Mouse (Mus musculus) CH12.LX (cell line): Measurements from ENCODE around the gene Rin3. TPM values are rescaled to one million over a fixed set of nuclear protein-coding genes. Genes with fewer than 3 reads are reported as not detected.

Experiments
- DNase-seq: peaks from one replicate; pipeline ENCODE4 v3.0.0-alpha.2; 2013; ENCODE audit errors: extremely low read depth
- H3K27ac ChIP-seq: 2 replicates; pipeline ENCODE4 v1.5.1; 2012; ENCODE audit warnings: low read depth, mild to moderate bottlenecking, control low read depth, moderate library complexity; ENCODE audit not compliant: insufficient read depth
- H3K27me3 ChIP-seq: replicated peaks from 2 replicates; pipeline ENCODE3; 2012; ENCODE audit warnings: inconsistent platforms
- H3K36me3 ChIP-seq, 2 experiments: replicated peaks in 1 of 2; 2 replicates each; pipeline versions ENCODE3 to v1.6.1; 2012; ENCODE audit warnings: inconsistent platforms in 1 of 2, low read length in 1 of 2, mild to moderate bottlenecking in 1 of 2, mixed read lengths in 1 of 2, moderate library complexity in 1 of 2; ENCODE audit not compliant: control insufficient read depth in 1 of 2, insufficient read depth in 1 of 2
- H3K4me1 ChIP-seq, 2 experiments: 2 replicates each; pipeline ENCODE4 v1.6.1; 2012; ENCODE audit warnings: inconsistent platforms in 1 of 2, moderate library complexity in 1 of 2; ENCODE audit not compliant: insufficient read depth in 2 of 2, control insufficient read depth in 1 of 2
- H3K4me2 ChIP-seq: 2 replicates; pipeline ENCODE4 v1.6.1; 2012; ENCODE audit warnings: low read depth, mild to moderate bottlenecking, control low read depth; ENCODE audit not compliant: poor library complexity, insufficient read depth, severe bottlenecking
- H3K4me3 ChIP-seq, 3 experiments: fragments of 150-350 bp in 1 of 3; sonication (generic) in 1 of 3; replicated peaks in 1 of 3; 2 replicates each; pipeline versions ENCODE3 to v1.5.1; 2011 to 2012; ENCODE audit warnings: low read depth in 2 of 3, low read length in 2 of 3, mild to moderate bottlenecking in 2 of 3, moderate library complexity in 2 of 3, control low read depth in 1 of 3, improper control_type of control experiment in 1 of 3, inconsistent platforms in 1 of 3, mixed read lengths in 1 of 3; ENCODE audit not compliant: poor library complexity in 1 of 3
- H3K79me2 ChIP-seq: replicated peaks from 2 replicates; pipeline ENCODE4 v1.6.1; 2012; ENCODE audit warnings: mild to moderate bottlenecking, moderate library complexity; ENCODE audit not compliant: control insufficient read depth, poor library complexity, insufficient read depth, severe bottlenecking; ENCODE audit errors: extremely low read depth
- H3K9ac ChIP-seq: 2 replicates; pipeline ENCODE4 v1.6.1; 2012; ENCODE audit warnings: low read depth, mild to moderate bottlenecking, control low read depth, moderate library complexity; ENCODE audit not compliant: insufficient read depth
- H3K9me3 ChIP-seq: replicated peaks from 2 replicates; pipeline ENCODE3; 2012; ENCODE audit warnings: low read length, inconsistent platforms, mixed read lengths
- CHD2 ChIP-seq: IDR thresholded peaks from 2 replicates; pipeline ENCODE4 v1.6.1; 2011; ENCODE audit warnings: low read length, improper control_type of control experiment
- ETS1 ChIP-seq: conservative IDR thresholded peaks from 2 replicates; pipeline ENCODE4 v1.6.1; 2012; ENCODE audit warnings: low read depth, mild to moderate bottlenecking, inconsistent platforms, low read length, improper control_type of control experiment, moderate library complexity
- HCFC1 ChIP-seq: IDR thresholded peaks from 2 replicates; pipeline ENCODE4 v1.6.1; 2012; ENCODE audit warnings: low read depth, mild to moderate bottlenecking, inconsistent platforms, low read length, improper control_type of control experiment
- IRF4 ChIP-seq: IDR thresholded peaks from 2 replicates; pipeline ENCODE4 v1.6.1; 2014; ENCODE audit warnings: low read depth, mild to moderate bottlenecking, inconsistent platforms, low read length, improper control_type of control experiment
- JUN ChIP-seq: IDR thresholded peaks from 2 replicates; pipeline ENCODE4 v1.6.1; 2011; ENCODE audit warnings: low read depth, mild to moderate bottlenecking, low read length, improper control_type of control experiment, moderate library complexity; ENCODE audit not compliant: insufficient read depth
- MAFK ChIP-seq: IDR thresholded peaks from 2 replicates; pipeline ENCODE4 v1.6.1; 2011; ENCODE audit warnings: low read length, improper control_type of control experiment; ENCODE audit not compliant: insufficient replicate concordance
- MAZ ChIP-seq: IDR thresholded peaks from 2 replicates; pipeline ENCODE4 v1.6.1; 2012; ENCODE audit warnings: low read depth, mild to moderate bottlenecking, inconsistent platforms, low read length, improper control_type of control experiment, moderate library complexity
- MYC ChIP-seq: IDR thresholded peaks from 2 replicates; pipeline ENCODE4 v1.6.1; 2011; ENCODE audit warnings: low read depth, mild to moderate bottlenecking, improper control_type of control experiment, low read length
- NELFE ChIP-seq: IDR thresholded peaks from 2 replicates; pipeline ENCODE4 v1.6.1; 2011; ENCODE audit warnings: low read depth, low read length, improper control_type of control experiment
- NRF1 ChIP-seq: IDR thresholded peaks from 2 replicates; pipeline ENCODE4 v1.6.1; 2014; ENCODE audit warnings: low read depth, mild to moderate bottlenecking, inconsistent platforms, low read length, improper control_type of control experiment, moderate library complexity
- PAX5 ChIP-seq: IDR thresholded peaks from 2 replicates; pipeline ENCODE4 v1.6.1; 2012; ENCODE audit warnings: low read length, inconsistent platforms, mixed read lengths
- RAD21 ChIP-seq: IDR thresholded peaks from 2 replicates; pipeline ENCODE4 v1.6.1; 2011; ENCODE audit warnings: low read depth, mild to moderate bottlenecking, low read length, improper control_type of control experiment, moderate library complexity
- RCOR1 ChIP-seq: conservative IDR thresholded peaks from 2 replicates; pipeline ENCODE4 v1.6.1; 2012; ENCODE audit warnings: low read depth, mild to moderate bottlenecking, inconsistent platforms, low read length, improper control_type of control experiment
- UBTF ChIP-seq: IDR thresholded peaks from 2 replicates; pipeline ENCODE4 v1.6.1; 2012; ENCODE audit warnings: low read depth, mild to moderate bottlenecking, inconsistent platforms, low read length, improper control_type of control experiment, moderate library complexity
- USF2 ChIP-seq: conservative IDR thresholded peaks from 2 replicates; pipeline ENCODE4 v1.6.1; 2011; ENCODE audit warnings: low read depth, low read length, improper control_type of control experiment
- ZMIZ1 ChIP-seq: IDR thresholded peaks from 2 replicates; pipeline ENCODE4 v1.6.1; 2012; ENCODE audit warnings: low read depth, mild to moderate bottlenecking, inconsistent platforms, low read length, improper control_type of control experiment
- ZNF384 ChIP-seq: IDR thresholded peaks from 2 replicates; pipeline ENCODE4 v1.6.1; 2012; ENCODE audit warnings: low read depth, low read length, improper control_type of control experiment, inconsistent platforms
- dilution Hi-C: fragments of 300-500 bp; cut with MboI; formaldehyde crosslinking; loops from 2 replicates; pipeline ENCODE4 v1.14.3; 2020; ENCODE audit warnings: low sequenced_read_pairs; ENCODE audit not compliant: extremely low pct_unique_long_range_greater_than_20kb, extremely low pct_ligation_motif_present
- in situ Hi-C: fragments of 300-500 bp; cut with MboI; formaldehyde crosslinking; loops from 3 replicates; pipeline ENCODE4 v1.14.3; 2019; ENCODE audit warnings: low sequenced_read_pairs, low pct_ligation_motif_present, low pct_unique_long_range_greater_than_20kb, mixed read lengths
- polyA plus RNA-seq: library from polyadenylated mRNA; unstranded; fragments of >175 nt; gene quantifications from 2 replicates; pipeline ENCODE4 v1.2.1, GENCODE M21; 2012; ENCODE audit warnings: low read depth; ENCODE audit not compliant: insufficient read length
- total RNA-seq, 2 experiments: library from RNA; depleted of rRNA; stranded (reverse); fragments of 300-350 nt in 1 of 2; fragments of >200 nt in 1 of 2; gene quantifications; 2 replicates each; pipeline ENCODE4 v1.2.3; 2012 to 2014

Gene Rin3
- total and polyA plus RNA-seq, 3 experiments: 2.4 to 10.0 (median 8.4) TPM

DNA sequence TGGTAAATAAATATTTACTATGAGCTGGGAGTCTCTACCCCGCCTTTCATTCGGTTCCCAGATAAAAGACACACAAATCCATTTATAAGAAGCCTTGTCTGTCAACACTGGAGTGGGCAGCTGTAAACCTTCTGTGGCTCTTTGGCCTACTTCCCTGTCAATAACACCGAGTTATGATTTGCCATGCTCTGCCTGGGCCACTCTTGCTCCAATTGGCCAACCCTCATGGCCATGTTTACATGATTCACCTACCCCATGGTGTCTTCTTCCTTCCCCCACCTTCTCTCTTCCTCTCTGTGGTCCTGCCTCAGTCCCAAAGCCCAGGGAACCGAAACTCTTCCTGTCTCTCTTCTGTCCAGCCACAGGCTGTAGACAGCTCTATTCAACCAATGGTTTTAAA is 14.1 kb downstream of the Rin3 start:
- Histone ChIP-seq H3K27ac (no peak overlapping the region), H3K9ac (no peak overlapping the region), H3K27me3 (no peaks in the 10 kb centered on the region), H3K9me3 (no peaks in the 10 kb centered on the region), H3K4me1 (peaks cover 29 to 47% of the 10 kb centered on the region in 2 experiments), H3K4me2 (no peak overlapping the region), H3K79me2 (no peaks in the 10 kb centered on the region), H3K4me3 (no peak overlapping the region), H3K36me3 (peaks cover 0 to 31% of the 10 kb centered on the region in 2 experiments)
- in situ Hi-C loops (no loop called here), dilution Hi-C loops (no loop called here)
- no peak for TF ChIP-seq USF2
- TF ChIP-seq NRF1: no peak
- no peak for TF ChIP-seq MYC
- no peak for TF ChIP-seq PAX5
- DNase-seq: no peak

DNA sequence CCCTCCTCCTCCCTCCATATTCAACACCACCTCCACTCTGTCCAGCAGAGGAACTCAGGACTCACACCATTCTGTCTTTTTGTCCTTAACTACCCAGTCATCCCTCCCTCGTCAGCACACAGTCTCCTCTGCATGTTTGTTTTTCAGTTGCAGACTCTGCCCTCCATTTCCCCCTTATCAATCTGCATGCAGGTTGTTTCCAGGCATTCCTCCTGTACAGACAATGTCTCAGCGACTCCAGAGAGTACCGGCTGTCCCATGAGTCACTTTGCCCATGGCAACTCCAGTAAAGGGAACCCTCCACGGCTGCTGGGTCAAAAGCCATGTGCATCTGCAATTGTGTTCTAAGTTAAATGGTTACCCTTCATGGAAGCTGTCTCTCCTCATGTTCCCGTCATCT is 16.4 kb downstream of the Rin3 start:
- Histone ChIP-seq H3K9me3 (no peaks in the 10 kb centered on the region), H3K36me3 (peaks cover 0 to 24% of the 10 kb centered on the region in 2 experiments), H3K27ac (no peak overlapping the region), H3K79me2 (no peaks in the 10 kb centered on the region; the same call in 1 of the 2 replicates), H3K9ac (no peak overlapping the region), H3K4me2 (no peak overlapping the region), H3K4me1 (peaks cover 31 to 47% of the 10 kb centered on the region in 2 experiments), H3K4me3 (no peak overlapping the region), H3K27me3 (no peaks in the 10 kb centered on the region)
- DNase-seq: no peak
- in situ Hi-C loops: no loop called here
- dilution Hi-C loops: no loop called here
- no peak for TF ChIP-seq JUN
- no peak for TF ChIP-seq CHD2
- TF ChIP-seq UBTF: no peak
- no peak for TF ChIP-seq HCFC1
- no peak for TF ChIP-seq RCOR1
- TF ChIP-seq IRF4: no peak
- TF ChIP-seq USF2: no peak
- no peak for TF ChIP-seq MAFK
- no peak for TF ChIP-seq NELFE
- no peak for TF ChIP-seq ZMIZ1
- TF ChIP-seq ZNF384: no peak
- no peak for TF ChIP-seq RAD21
- TF ChIP-seq MAZ: no peak
- no peak for TF ChIP-seq ETS1
